Mouse (Mus musculus): ENCODE data around the gene Vmn1r158. TPM values are rescaled to one million over a fixed set of nuclear protein-coding genes. Genes with fewer than 3 reads are reported as not detected.
"Not testable (repeated sequence)": the region's sequence is repeated elsewhere in the genome, so short reads cannot be mapped to it uniquely, and the experiment has no call there.

Gene Vmn1r158
- total RNA-seq (2021): not detected
- long read RNA-seq, experiment 1: 0 reads
- long read RNA-seq, experiment 2: 0 reads

DNA sequence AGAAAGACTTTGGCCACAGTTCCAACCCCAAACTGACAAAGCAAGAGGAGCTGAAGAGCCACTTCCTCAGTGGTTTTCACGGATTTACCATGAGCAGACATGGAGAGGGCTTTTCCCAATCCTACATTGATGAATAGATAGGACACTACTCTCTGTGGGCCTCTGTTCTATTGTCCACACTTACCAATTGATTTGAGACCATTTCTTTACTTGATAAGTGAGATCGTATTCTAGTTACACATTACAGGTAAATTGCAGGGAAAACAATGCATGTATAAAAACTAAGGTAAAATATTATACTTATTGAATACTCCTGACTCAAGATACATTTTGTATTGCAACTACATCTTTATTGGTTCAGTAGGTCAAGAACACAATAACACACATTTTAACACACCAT lies at the start of gene Vmn1r158:
TSS of gene Vmn1r158 (minus strand) at position 101 of the 400 bp plus-strand sequence.
- not testable (repeated sequence) for DNase-seq

DNA sequence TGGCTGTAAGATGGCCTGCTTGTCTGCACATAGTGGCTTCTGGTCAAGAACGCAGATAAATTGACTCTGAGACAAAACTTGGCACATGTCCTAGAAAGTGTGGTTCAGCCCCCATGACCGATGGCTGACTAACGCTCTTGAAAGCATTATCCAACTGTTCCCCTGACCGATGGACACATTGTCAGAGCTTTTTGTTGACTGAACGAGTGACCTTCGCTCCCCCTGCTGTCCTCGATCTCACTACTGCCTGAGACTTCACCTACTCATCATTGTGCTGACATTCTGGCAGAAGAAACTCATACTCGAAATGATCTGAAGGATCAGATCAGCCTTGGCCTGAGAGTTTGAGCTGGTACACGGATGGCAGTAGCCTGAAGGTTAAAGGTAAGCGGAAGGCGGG lies 14.6 kb downstream of the Vmn1r158 start:
- DNase-seq: not testable (repeated sequence)

GRCm38 (mm10) chr7:22761397-22761796 lies 29.2 kb downstream of the Vmn1r158 start, which contains the start of gene Vmn1r157:
Gene Vmn1r157, plus strand, starts transcription at chr7:22761697.
- not testable (repeated sequence) for DNase-seq

Other genes with a start within 250 kb of the Vmn1r158 start
- not detected for gene Gm4201, start 225.4 kb downstream of the Vmn1r158 start, total RNA-seq (2021)
- not detected for gene Gm4565, start 202.7 kb downstream of the Vmn1r158 start, total RNA-seq (2021)
- gene Vmn1r155, start 132.8 kb downstream of the Vmn1r158 start, total RNA-seq (2021): not detected
- gene Gm8693, start 98.5 kb downstream of the Vmn1r158 start, total RNA-seq (2021): not detected
- gene Gm4567, start 71.1 kb downstream of the Vmn1r158 start, total RNA-seq (2021): not detected
- not detected for gene Vmn1r157, start 29.1 kb downstream of the Vmn1r158 start, total RNA-seq (2021)
- gene Vmn1r159, start 52.8 kb upstream of the Vmn1r158 start, total RNA-seq (2021): not detected
- not detected for gene Vmn1r160, start 80.4 kb upstream of the Vmn1r158 start, total RNA-seq (2021)
- gene Gm4214, start 193.9 kb upstream of the Vmn1r158 start, total RNA-seq (2021): not detected
- gene Gm4216, start 229.1 kb upstream of the Vmn1r158 start, total RNA-seq (2021): not detected

Data from adrenal gland, postnatal 36 days (tissue).